Mouse (Mus musculus): ENCODE measurements around the gene Ints2.

DNA sequence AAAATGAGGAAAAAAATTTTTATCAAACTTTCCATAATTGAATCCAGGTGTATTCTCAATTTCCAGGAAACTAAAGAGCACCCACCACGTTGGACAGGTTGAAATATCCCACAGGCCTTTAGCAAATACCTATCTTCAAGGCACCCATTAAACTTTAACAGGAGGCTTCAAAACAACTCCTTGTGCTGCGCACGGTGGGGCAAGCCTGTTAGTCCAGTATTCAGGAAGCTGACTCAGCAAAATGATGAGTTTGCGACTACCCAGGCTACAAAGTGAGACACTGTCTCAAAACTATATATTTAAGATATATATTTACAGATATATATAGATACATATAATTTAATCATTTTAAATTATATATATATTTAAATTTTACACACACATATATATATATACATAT, 24.9 kb downstream of the Ints2 start:
- TF ChIP-seq CTCF (conservative IDR thresholded peaks at IDR 0.05; ENCODE audit: low read length) (no peak), NANOG (IDR thresholded peaks at IDR 0.05; ENCODE audit: borderline replicate concordance, low read length) (no peak)

All from E14TG2a.4 (cell line).